Mouse (Mus musculus) spleen, adult 2 months (tissue): ENCODE measurements at regions not wholly inside any gene's neighbourhood (a gene's known extent, or its start where the extent isn't known, plus 50 kb on each side); places are given as distances from the start of the nearest gene placed in this dataset.

Experiments used
- DNase-seq, 2 experiments: peaks; one replicate each; pipeline versions ENCODE4 v3.0.0 to v3.0.0-alpha.2; 2012 to 2021; ENCODE audit warnings: low spot score in 2 of 2, low read depth in 1 of 2
- H3K27ac ChIP-seq: fragments of 200-500 bp; 2 replicates; pipeline ENCODE4 v1.5.1; 2012; ENCODE audit warnings: low read length, inconsistent platforms; ENCODE audit not compliant: insufficient read depth
- H3K27me3 ChIP-seq: fragments of 200-500 bp; 2 replicates; pipeline ENCODE4 v1.6.1; 2012; ENCODE audit warnings: mild to moderate bottlenecking, moderate library complexity, low read length, inconsistent platforms; ENCODE audit not compliant: control insufficient read depth, insufficient read depth
- H3K36me3 ChIP-seq: fragments of 200-500 bp; 2 replicates; pipeline ENCODE4 v1.6.1; 2012; ENCODE audit warnings: mild to moderate bottlenecking, low read length, inconsistent platforms; ENCODE audit not compliant: control insufficient read depth, insufficient read depth
- H3K4me1 ChIP-seq: fragments of 200-500 bp; 2 replicates; pipeline ENCODE4 v1.6.1; 2011; ENCODE audit warnings: inconsistent platforms; ENCODE audit not compliant: control insufficient read depth, insufficient read depth, insufficient read length
- H3K4me3 ChIP-seq: fragments of 200-500 bp; 2 replicates; pipeline ENCODE4 v1.5.1; 2011; ENCODE audit warnings: mild to moderate bottlenecking, inconsistent platforms; ENCODE audit not compliant: insufficient read depth, insufficient read length; ENCODE audit errors: extremely low read depth
- CTCF ChIP-seq: fragments of 200-500 bp; IDR thresholded peaks from 2 replicates; pipeline ENCODE4 v1.5.1; 2011; ENCODE audit warnings: mild to moderate bottlenecking, inconsistent platforms; ENCODE audit not compliant: insufficient read depth, insufficient read length, insufficient replicate concordance; ENCODE audit errors: extremely low read depth
- POLR2A ChIP-seq: fragments of 200-500 bp; IDR thresholded peaks from 2 replicates; pipeline ENCODE4 v1.6.1; 2011; ENCODE audit warnings: low read depth, low read length, inconsistent platforms
- WGBS: fragments of 180-500 bp; shearing (Covaris S2); methylation state at CpG from one replicate; pipeline ENCODE4 v1.1.7; 2018; 5-methylcytosine and 5-hydroxymethylcytosine counted together

- TF ChIP-seq POLR2A (no peak), CTCF (no peak)
- no peaks in the 10 kb centered on the region for H3K36me3 ChIP-seq
- DNase-seq: no peak
- H3K27me3 ChIP-seq: no peaks in the 10 kb centered on the region
- H3K4me1 ChIP-seq: no peaks in the 10 kb centered on the region
- no peak overlapping the region for H3K4me3 ChIP-seq
- no peak overlapping the region for H3K27ac ChIP-seq
- WGBS: 82% methylated on average over 4 of the region's 4 CpGs
These were observed 897.3 kb downstream of the 5730522E02Rik start for GRCm38 (mm10) chr11:25313308-25313707.

DNA sequence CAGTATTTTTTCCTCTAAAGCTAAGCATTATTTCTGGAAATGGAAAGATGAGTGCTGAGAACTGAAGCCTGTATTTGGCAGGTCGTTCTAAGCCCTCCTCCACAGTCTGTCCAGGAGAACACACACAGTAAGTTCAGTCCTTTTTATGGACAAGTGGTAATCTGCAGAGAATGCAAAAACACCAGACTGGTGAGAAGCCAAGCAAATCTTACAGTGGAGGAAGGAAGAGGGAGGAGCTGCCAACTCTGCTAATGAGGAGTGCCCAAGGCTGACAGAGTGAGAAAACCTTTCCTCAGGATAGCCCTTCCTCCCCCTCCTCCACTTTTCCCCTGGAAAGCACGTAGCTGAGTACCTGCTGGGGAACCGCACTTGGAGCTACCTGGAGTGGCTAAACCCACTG is 899.8 kb downstream of the 5730522E02Rik start:
- DNase-seq: no peak
- H3K27ac ChIP-seq: no peak overlapping the region
- H3K36me3 ChIP-seq: no peaks in the 10 kb centered on the region
- no peaks in the 10 kb centered on the region for H3K4me1 ChIP-seq
- WGBS: 43% methylated on average over 3 of the region's 3 CpGs
- H3K4me3 ChIP-seq: no peak overlapping the region
- no peaks in the 10 kb centered on the region for H3K27me3 ChIP-seq
- TF ChIP-seq POLR2A (no peak), CTCF (no peak)

DNA sequence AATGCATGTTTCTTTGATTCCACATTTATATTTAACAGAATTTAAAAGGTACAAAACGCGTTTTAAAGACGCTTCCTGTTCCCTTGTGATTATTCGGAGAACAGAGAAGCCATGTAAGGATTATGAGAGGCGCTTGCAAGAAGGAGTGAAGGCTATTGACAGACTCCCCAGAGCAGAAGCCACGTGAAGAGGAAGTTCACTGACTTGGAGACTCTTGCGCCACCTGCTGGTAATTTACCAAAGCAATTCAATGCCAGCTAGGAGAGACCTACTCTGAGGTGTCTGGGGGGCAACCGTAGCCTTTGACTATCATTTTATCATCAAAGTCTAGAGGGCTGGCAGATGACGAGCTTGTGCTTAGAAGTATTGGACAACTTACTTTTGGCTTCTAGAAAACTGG is 909.4 kb downstream of the 5730522E02Rik start:
- 6% methylated on average over 9 of the region's 9 CpGs for WGBS
- peak; percentile 50 to 71 for DNase-seq
- TF ChIP-seq POLR2A: no peak
- peak; percentile 51; the same call in 1 of the 2 replicates for TF ChIP-seq CTCF
- Histone ChIP-seq H3K36me3 (no peaks in the 10 kb centered on the region), H3K4me3 (no peak overlapping the region), H3K27me3 (no peaks in the 10 kb centered on the region), H3K27ac (no peak overlapping the region), H3K4me1 (no peaks in the 10 kb centered on the region)

DNA sequence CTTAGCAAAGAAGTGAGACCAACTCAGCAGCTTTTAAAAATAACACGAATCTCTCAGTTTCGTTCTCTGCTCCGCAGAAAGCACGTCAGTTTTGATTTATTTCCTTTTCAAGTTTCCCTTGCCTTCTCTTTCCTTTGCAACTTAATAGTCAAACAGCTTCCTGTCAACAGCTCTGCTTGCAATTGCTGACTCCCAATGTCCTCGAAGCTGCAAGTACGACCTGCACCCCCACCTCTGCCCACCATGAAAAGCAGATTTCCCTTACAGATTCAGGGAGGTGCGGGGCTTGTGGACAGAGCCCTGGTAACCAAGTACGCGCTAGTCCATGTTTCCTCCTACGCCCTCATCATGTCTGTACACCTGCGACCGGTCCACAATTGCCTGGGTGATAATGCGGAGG is 922.2 kb downstream of the 5730522E02Rik start:
- 8% methylated on average over 13 of the region's 13 CpGs for WGBS
- Histone ChIP-seq H3K27me3 (no peaks in the 10 kb centered on the region), H3K36me3 (no peaks in the 10 kb centered on the region), H3K27ac (no peak overlapping the region), H3K4me3 (peak overlapping the region; percentile 32; the same call in 1 of the 2 replicates), H3K4me1 (no peaks in the 10 kb centered on the region)
- DNase-seq: no peak
- TF ChIP-seq POLR2A (no peak), CTCF (no peak)

- 75% methylated on average over 13 of the region's 13 CpGs for WGBS
- TF ChIP-seq POLR2A (no peak), CTCF (no peak)
- Histone ChIP-seq H3K4me1 (no peaks in the 10 kb centered on the region), H3K27ac (no peak overlapping the region), H3K4me3 (peak overlapping the region; percentile 29; the same call in 1 of the 2 replicates), H3K36me3 (no peaks in the 10 kb centered on the region), H3K27me3 (no peaks in the 10 kb centered on the region)
- no peak for DNase-seq
These were observed 922.9 kb downstream of the 5730522E02Rik start for GRCm38 (mm10) chr11:25287458-25288247.

DNA sequence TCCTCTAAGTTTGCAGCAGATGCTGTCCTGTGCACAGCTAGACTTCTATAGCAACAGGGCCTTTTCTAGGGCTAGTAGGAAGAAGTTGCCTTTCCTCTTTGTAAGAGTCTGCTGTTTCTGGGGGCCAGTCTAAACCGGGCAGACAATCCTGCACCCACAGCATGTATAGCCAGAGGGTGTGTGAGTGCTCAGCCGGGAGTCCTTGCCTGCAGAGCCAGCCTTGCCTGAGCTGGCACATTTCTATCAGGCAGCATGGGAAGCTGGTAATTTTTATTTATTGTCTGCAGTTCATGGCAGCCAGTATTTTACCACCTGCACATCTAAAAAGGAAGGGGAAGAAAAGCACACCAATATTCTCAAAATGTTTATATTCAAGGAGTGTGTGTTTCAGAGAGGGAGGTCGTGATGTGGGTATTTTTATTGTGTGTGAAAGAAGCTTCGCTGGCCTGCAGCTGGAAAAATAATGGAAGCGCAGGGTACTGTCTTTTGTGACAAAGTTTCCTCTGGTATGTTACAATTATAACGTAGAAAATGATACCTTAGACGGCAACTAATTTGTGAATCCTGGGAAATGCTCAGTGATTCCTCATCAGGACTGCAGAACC is 940.5 kb downstream of the 5730522E02Rik start:
- DNase-seq: no peak
- 58% methylated on average over 7 of the region's 7 CpGs for WGBS
- H3K36me3 ChIP-seq: no peaks in the 10 kb centered on the region
- TF ChIP-seq POLR2A: no peak
- TF ChIP-seq CTCF: no peak
- H3K27me3 ChIP-seq: no peaks in the 10 kb centered on the region
- H3K4me1 ChIP-seq: no peaks in the 10 kb centered on the region
- no peak overlapping the region for H3K4me3 ChIP-seq
- no peak overlapping the region for H3K27ac ChIP-seq

DNA sequence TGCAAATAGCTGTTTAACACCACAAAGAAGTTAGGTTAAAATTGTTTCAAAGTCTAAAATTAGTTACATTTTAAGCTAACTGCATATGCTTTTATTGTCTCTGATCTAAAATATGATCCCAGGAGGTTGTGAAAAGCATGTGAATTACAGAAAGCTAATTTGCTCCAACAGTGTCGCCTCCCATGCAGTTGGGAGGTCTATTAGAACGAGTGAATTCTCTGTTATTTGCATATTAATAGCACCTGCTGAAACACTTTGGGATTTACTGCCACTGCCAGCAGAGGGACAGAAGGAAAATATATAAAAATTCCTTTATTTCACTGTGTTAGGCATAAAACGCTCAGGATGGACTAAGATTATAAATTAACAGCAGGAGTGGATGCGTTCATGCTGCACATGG is 947.7 kb downstream of the 5730522E02Rik start:
- 79% methylated on average over 4 of the region's 4 CpGs for WGBS
- Histone ChIP-seq H3K36me3 (no peaks in the 10 kb centered on the region), H3K4me3 (no peak overlapping the region), H3K4me1 (no peaks in the 10 kb centered on the region), H3K27me3 (no peaks in the 10 kb centered on the region), H3K27ac (no peak overlapping the region)
- TF ChIP-seq POLR2A (no peak), CTCF (no peak)
- DNase-seq: no peak
